Mouse (Mus musculus) intestine, embryonic 16.5 days (tissue): ENCODE data around the gene Tagln3. TPM values are rescaled to one million over a fixed set of nuclear protein-coding genes. Genes with fewer than 3 reads are reported as not detected.

ENCODE experiments used
- ATAC-seq: fragments of 200-750 bp; cut with Nextera tagmentation; 2 replicates; pipeline ENCODE4 v1.8.0; 2017; ENCODE audit warnings: moderate TSS enrichment, moderate library complexity
- H3K27ac ChIP-seq: fragments of 300-500 bp; sonication (generic); 2 replicates; pipeline ENCODE4 v1.5.1; 2014; ENCODE audit warnings: mild to moderate bottlenecking, low read length
- H3K27me3 ChIP-seq: fragments of 300-500 bp; sonication (generic); replicated peaks from 2 replicates; pipeline ENCODE4 v1.6.1; 2014; ENCODE audit warnings: low read length, control low read depth, mixed read lengths; ENCODE audit not compliant: control insufficient read depth, insufficient read depth
- H3K36me3 ChIP-seq: fragments of 300-500 bp; sonication (generic); 2 replicates; pipeline ENCODE4 v1.6.1; 2014; ENCODE audit warnings: low read length, control low read depth; ENCODE audit not compliant: control insufficient read depth, insufficient read depth
- H3K4me1 ChIP-seq: fragments of 300-500 bp; sonication (generic); 2 replicates; pipeline ENCODE4 v1.6.1; 2014; ENCODE audit warnings: low read length, control low read depth, mixed read lengths; ENCODE audit not compliant: control insufficient read depth, insufficient read depth
- H3K4me2 ChIP-seq: fragments of 300-500 bp; sonication (generic); 2 replicates; pipeline ENCODE4 v1.6.1; 2014; ENCODE audit warnings: low read depth, low read length, control low read depth
- H3K4me3 ChIP-seq: fragments of 300-500 bp; sonication (generic); 2 replicates; pipeline ENCODE4 v1.5.1; 2014; ENCODE audit warnings: mild to moderate bottlenecking, low read length
- H3K9ac ChIP-seq: fragments of 300-500 bp; sonication (generic); 2 replicates; pipeline ENCODE4 v1.6.1; 2014; ENCODE audit warnings: low read depth, low read length
- H3K9me3 ChIP-seq: fragments of 300-500 bp; sonication (generic); 2 replicates; pipeline ENCODE4 v1.6.1; 2016; ENCODE audit warnings: low read length, control low read depth; ENCODE audit not compliant: control insufficient read depth
- WGBS: fragments of 180-500 bp; shearing (Covaris S2); extraction: QIAGEN DNeasy Blood & Tissue Kit; methylation state at CpG from one replicate; pipeline ENCODE4 v1.1.7; 2014; 5-methylcytosine and 5-hydroxymethylcytosine counted together
- polyA plus RNA-seq: library from polyadenylated mRNA; unstranded; fragments of >200 nt; fragmentation: Nextera tagmentation; extraction: Ambion mirVana; gene quantifications from 2 replicates; pipeline ENCODE4 v1.2.1, GENCODE M21; 2015

Tagln3 gene
- polyA plus RNA-seq, 1 experiment from 2014 or later: 24.7 TPM

- 81% methylated on average over 6 of the region's 6 CpGs for WGBS
- ATAC-seq: no peak
- no peak overlapping the region for H3K27ac ChIP-seq
Observed at GRCm38 (mm10) chr16:45697996-45698395, 26.4 kb downstream of the Tagln3 start.

DNA sequence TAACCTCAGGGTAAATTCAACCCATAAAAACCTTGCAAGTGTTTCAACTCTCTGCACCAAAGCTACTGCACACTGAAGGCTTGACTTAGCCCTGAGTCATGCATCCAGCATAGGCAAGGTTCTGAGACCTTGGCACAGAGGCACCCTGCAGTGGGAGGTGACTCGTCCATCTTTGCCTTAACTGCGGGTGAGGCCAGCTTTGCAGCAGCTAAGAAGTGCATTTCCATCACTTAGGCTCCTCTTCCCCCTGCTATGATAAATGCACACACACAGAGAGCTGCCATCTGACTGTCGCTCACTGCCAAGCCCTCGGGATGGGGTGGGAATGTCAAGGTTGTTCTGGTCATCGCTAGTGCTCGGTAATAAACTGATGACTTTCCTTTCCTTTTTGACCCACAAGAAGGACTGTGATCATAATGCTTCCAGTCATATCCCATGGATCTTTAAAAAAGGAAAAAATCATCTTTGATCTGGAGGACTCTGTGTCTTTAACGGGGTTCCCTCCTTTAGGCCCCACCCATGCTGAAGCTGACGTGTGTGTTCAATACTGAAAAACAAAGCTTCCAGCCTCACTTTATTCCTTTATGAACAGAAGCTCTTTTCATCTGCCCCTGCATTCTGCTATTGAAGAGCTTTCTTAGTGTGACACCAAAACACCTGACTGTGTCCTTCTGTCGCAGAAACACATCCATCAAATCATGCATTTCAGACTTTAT is 28.8 kb downstream of the Tagln3 start:
- H3K4me2 ChIP-seq: no peak overlapping the region
- WGBS: 71% methylated on average over 9 of the region's 9 CpGs
- no peaks in the 10 kb centered on the region for H3K36me3 ChIP-seq
- H3K9me3 ChIP-seq: no peaks in the 10 kb centered on the region
- H3K27me3 ChIP-seq: no peaks in the 10 kb centered on the region
- no peak overlapping the region for H3K9ac ChIP-seq
- no peak for ATAC-seq
- no peak overlapping the region for H3K4me3 ChIP-seq
- no peak overlapping the region for H3K27ac ChIP-seq
- H3K4me1 ChIP-seq: no peaks in the 10 kb centered on the region

More at GRCm38 (mm10) chr16:45697996-45698395, 26.4 kb downstream of the Tagln3 start:
- Histone ChIP-seq H3K4me2 (no peak overlapping the region), H3K36me3 (no peaks in the 10 kb centered on the region), H3K4me1 (no peaks in the 10 kb centered on the region), H3K9ac (no peak overlapping the region), H3K27me3 (no peaks in the 10 kb centered on the region), H3K9me3 (no peaks in the 10 kb centered on the region), H3K4me3 (no peak overlapping the region)

GRCm38 (mm10) chr16:45693558-45693957 is 30.9 kb downstream of the Tagln3 start, which contains the start of gene Tmprss7:
Gene Tmprss7 (minus strand): TSS chr16:45693658.
- Histone ChIP-seq H3K4me2 (no peak within 1 kb of the TSS), H3K36me3 (no peaks in the 10 kb centered on the region), H3K4me3 (no peak within 1 kb of the TSS), H3K9me3 (no peaks in the 10 kb centered on the region), H3K27me3 (no peaks in the 10 kb centered on the region), H3K4me1 (peaks cover 3% of the 10 kb centered on the region; the same call in 1 of the 2 replicates), H3K27ac (no peak within 1 kb of the TSS), H3K9ac (no peak within 1 kb of the TSS)
- no peak for ATAC-seq
- 67% methylated on average over 10 of the region's 10 CpGs for WGBS

DNA sequence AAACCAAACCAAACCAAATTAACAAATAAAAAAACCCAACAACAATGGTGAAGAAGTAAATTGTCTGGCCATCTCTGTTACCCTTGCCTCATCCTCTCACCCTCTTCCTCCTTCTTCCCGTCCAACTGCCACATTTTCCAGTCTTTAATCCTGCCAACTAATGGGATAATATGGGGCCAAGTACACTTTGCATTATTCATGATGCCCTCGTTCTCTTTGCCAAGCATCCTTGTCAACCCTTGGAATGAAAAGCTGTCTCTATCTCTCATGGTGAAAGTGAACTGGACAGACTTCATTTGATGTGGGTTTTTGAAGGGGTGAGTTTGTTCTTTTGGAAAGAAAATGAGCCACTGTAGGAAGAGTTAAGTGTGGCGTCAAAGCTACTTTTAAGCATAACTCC is 31.6 kb downstream of the Tagln3 start:
- H3K9me3 ChIP-seq: no peaks in the 10 kb centered on the region
- H3K9ac ChIP-seq: no peak overlapping the region
- no peak overlapping the region for H3K27ac ChIP-seq
- no peaks in the 10 kb centered on the region for H3K27me3 ChIP-seq
- peaks cover 3% of the 10 kb centered on the region; the same call in 1 of the 2 replicates for H3K4me1 ChIP-seq
- no peak for ATAC-seq
- no peak overlapping the region for H3K4me3 ChIP-seq
- no peaks in the 10 kb centered on the region for H3K36me3 ChIP-seq
- 80% methylated on average over 3 of the region's 3 CpGs for WGBS
- H3K4me2 ChIP-seq: no peak overlapping the region

GRCm38 (mm10) chr16:45690178-45690577 is 34.2 kb downstream of the Tagln3 start:
- Histone ChIP-seq H3K4me1 (peaks cover 3% of the 10 kb centered on the region; the same call in 1 of the 2 replicates), H3K4me2 (no peak overlapping the region), H3K36me3 (no peaks in the 10 kb centered on the region), H3K9me3 (no peaks in the 10 kb centered on the region), H3K27ac (no peak overlapping the region), H3K9ac (no peak overlapping the region), H3K4me3 (no peak overlapping the region), H3K27me3 (no peaks in the 10 kb centered on the region)
- no peak for ATAC-seq
- WGBS: 20% methylated on average over 4 of the region's 4 CpGs

DNA sequence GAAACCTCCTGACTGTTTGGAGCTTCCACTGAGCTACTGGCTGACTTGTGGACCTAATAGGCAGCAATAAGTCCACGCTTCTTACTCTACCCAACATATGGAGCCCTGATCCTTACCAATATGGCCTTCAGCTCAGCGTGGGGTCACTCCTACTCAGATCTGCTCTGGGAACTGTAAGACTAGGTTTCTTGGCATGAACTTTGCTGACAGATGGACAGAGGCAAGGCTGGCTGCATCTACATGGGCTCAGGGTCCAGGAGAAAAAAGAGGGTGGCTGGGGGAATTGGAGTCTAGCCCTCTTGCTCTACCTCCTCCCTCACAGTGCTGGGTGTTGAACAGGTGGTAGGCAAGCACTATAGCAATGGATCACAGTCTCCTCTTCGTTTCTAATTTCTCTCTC is 37.6 kb downstream of the Tagln3 start:
- Histone ChIP-seq H3K9me3 (no peaks in the 10 kb centered on the region), H3K27ac (no peak overlapping the region), H3K9ac (no peak overlapping the region), H3K4me1 (peaks cover 3% of the 10 kb centered on the region; the same call in 1 of the 2 replicates), H3K36me3 (no peaks in the 10 kb centered on the region), H3K27me3 (no peaks in the 10 kb centered on the region), H3K4me3 (no peak overlapping the region), H3K4me2 (no peak overlapping the region)
- 79% methylated on average over 3 of the region's 3 CpGs for WGBS
- no peak for ATAC-seq

- 67% methylated on average over 3 of the region's 3 CpGs for WGBS
- Histone ChIP-seq H3K27ac (no peak overlapping the region), H3K9me3 (no peaks in the 10 kb centered on the region), H3K36me3 (no peaks in the 10 kb centered on the region), H3K9ac (no peak overlapping the region), H3K4me3 (no peak overlapping the region), H3K4me1 (peaks cover 1% of the 10 kb centered on the region; the same call in 1 of the 2 replicates), H3K4me2 (no peak overlapping the region), H3K27me3 (no peaks in the 10 kb centered on the region)
- no peak for ATAC-seq
Observed at GRCm38 (mm10) chr16:45685295-45685694, 39.1 kb downstream of the Tagln3 start.

DNA sequence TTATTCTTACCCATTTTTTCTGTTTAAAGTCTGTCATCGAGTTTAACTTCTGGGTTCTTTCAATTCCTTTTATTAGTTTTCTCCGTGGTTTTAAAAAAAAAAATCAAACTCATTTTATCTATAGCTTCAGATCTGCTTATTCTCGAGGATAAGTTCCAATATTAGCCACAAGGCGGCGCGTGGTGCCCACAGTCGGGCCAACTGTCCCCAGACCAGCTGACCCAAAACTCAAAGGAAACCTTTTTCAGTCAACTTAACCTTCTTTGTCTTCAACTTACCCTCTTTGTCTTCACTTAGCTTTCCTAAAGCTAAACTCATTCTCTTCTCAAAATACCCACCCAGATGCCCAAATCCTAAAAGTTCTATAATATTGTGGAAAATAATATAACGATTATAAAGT is 39.6 kb downstream of the Tagln3 start:
- no peak for ATAC-seq
- 14% methylated on average over 8 of the region's 8 CpGs for WGBS

GRCm38 (mm10) chr16:45676462-45676861 is 47.9 kb downstream of the Tagln3 start:
- Histone ChIP-seq H3K36me3 (no peaks in the 10 kb centered on the region), H3K4me1 (no peaks in the 10 kb centered on the region), H3K27ac (no peak overlapping the region), H3K4me2 (no peak overlapping the region), H3K4me3 (no peak overlapping the region), H3K9me3 (no peaks in the 10 kb centered on the region), H3K27me3 (no peaks in the 10 kb centered on the region), H3K9ac (no peak overlapping the region)
- no peak for ATAC-seq
- WGBS: 26% methylated on average over 1 of the region's 1 CpGs

More for the DNA sequence above, 39.6 kb downstream of the Tagln3 start:
- Histone ChIP-seq H3K27ac (no peak overlapping the region), H3K4me2 (no peak overlapping the region), H3K9me3 (no peaks in the 10 kb centered on the region), H3K9ac (no peak overlapping the region), H3K27me3 (no peaks in the 10 kb centered on the region), H3K4me1 (no peaks in the 10 kb centered on the region), H3K4me3 (no peak overlapping the region), H3K36me3 (no peaks in the 10 kb centered on the region)
